Mouse (Mus musculus) adrenal gland, postnatal 25 days (tissue): Measurements from ENCODE around the gene Evpl. TPM values are rescaled to one million over a fixed set of nuclear protein-coding genes. Genes with fewer than 3 reads are reported as not detected.
A peak's percentile ranks its signal among the peaks of the same experiment; 100 is the strongest.

ENCODE experiments used
- DNase-seq: peaks from one replicate; pipeline ENCODE4 v3.0.0; 2021; ENCODE audit warnings: mixed read lengths
- total RNA-seq: library from RNA; stranded (reverse); gene quantifications from 2 replicates; pipeline ENCODE4 v1.2.3, GENCODE M21; 2021

The Evpl gene
- total RNA-seq, 1 experiment from 2014 or later, result 1.5 TPM

- no peak for DNase-seq
Measured at GRCm38 (mm10) chr11:116213877-116214510, 23.9 kb downstream of the Evpl start.

- no peak for DNase-seq
Measured at GRCm38 (mm10) chr11:116212847-116213246, 25.0 kb downstream of the Evpl start.

- no peak for DNase-seq
Measured at GRCm38 (mm10) chr11:116210696-116211095, 27.2 kb downstream of the Evpl start.

- no peak for DNase-seq
Measured at GRCm38 (mm10) chr11:116209257-116209656, 28.6 kb downstream of the Evpl start.

- no peak for DNase-seq
Measured at GRCm38 (mm10) chr11:116208660-116209059, 29.2 kb downstream of the Evpl start.

GRCm38 (mm10) chr11:116206678-116207077, 31.2 kb downstream of the Evpl start:
- no peak for DNase-seq

GRCm38 (mm10) chr11:116203150-116203549, 34.7 kb downstream of the Evpl start:
- DNase-seq, result no peak

GRCm38 (mm10) chr11:116201151-116201550, 36.7 kb downstream of the Evpl start:
- no peak for DNase-seq

- DNase-seq, result peak; percentile 98
Measured at GRCm38 (mm10) chr11:116198639-116199531, 39.0 kb downstream of the Evpl start, which contains the start of the genes Ten1 and Acox1. TSS of gene Ten1 (plus strand) at chr11:116198855. TSS of gene Acox1 (minus strand) at chr11:116199045.

GRCm38 (mm10) chr11:116198132-116198531, 39.7 kb downstream of the Evpl start:
- DNase-seq, result no peak

- no peak for DNase-seq
Measured at GRCm38 (mm10) chr11:116197584-116197906, 40.3 kb downstream of the Evpl start.

- no peak for DNase-seq
Measured at GRCm38 (mm10) chr11:116196866-116197583, 40.9 kb downstream of the Evpl start.

GRCm38 (mm10) chr11:116196336-116196735, 41.5 kb downstream of the Evpl start:
- no peak for DNase-seq

- DNase-seq, result no peak
Measured at GRCm38 (mm10) chr11:116195252-116195651, 42.6 kb downstream of the Evpl start.

- DNase-seq, result no peak
Measured at GRCm38 (mm10) chr11:116194619-116195018, 43.3 kb downstream of the Evpl start.

- no peak for DNase-seq
Measured at GRCm38 (mm10) chr11:116187226-116187930, 50.5 kb downstream of the Evpl start.

- DNase-seq, result no peak
Measured at GRCm38 (mm10) chr11:116186360-116186759, 51.5 kb downstream of the Evpl start.

GRCm38 (mm10) chr11:116185836-116186235, 52.0 kb downstream of the Evpl start:
- no peak for DNase-seq

- no peak for DNase-seq
Measured at GRCm38 (mm10) chr11:116178411-116179121, 59.3 kb downstream of the Evpl start.

GRCm38 (mm10) chr11:116176010-116176409, 61.9 kb downstream of the Evpl start:
- no peak for DNase-seq

GRCm38 (mm10) chr11:116174775-116175448, 63.0 kb downstream of the Evpl start:
- DNase-seq, result peak; percentile 62
